Mouse (Mus musculus) left cerebral cortex, postnatal 25 days (tissue): ENCODE measurements around the gene Llgl1. TPM values are rescaled to one million over a fixed set of nuclear protein-coding genes. Genes with fewer than 3 reads are reported as not detected.

Source experiments
- DNase-seq, 2 experiments: peaks; one replicate each; pipeline ENCODE4 v3.0.0; 2022; ENCODE audit warnings: low spot score in 2 of 2, mixed read lengths in 1 of 2
- intact Hi-C: fragments of 180-260 bp; cut with DNase I; formaldehyde crosslinking; loops from one replicate; pipeline ENCODE4 v1.15.1; 2025
- total RNA-seq, 2 experiments: library from RNA; stranded (reverse); gene quantifications; 2 replicates each; pipeline ENCODE4 v1.2.3; 2021

Llgl1 gene
- total RNA-seq, 2 experiments from 2014 or later, result 37.1 to 40.6 TPM

DNA sequence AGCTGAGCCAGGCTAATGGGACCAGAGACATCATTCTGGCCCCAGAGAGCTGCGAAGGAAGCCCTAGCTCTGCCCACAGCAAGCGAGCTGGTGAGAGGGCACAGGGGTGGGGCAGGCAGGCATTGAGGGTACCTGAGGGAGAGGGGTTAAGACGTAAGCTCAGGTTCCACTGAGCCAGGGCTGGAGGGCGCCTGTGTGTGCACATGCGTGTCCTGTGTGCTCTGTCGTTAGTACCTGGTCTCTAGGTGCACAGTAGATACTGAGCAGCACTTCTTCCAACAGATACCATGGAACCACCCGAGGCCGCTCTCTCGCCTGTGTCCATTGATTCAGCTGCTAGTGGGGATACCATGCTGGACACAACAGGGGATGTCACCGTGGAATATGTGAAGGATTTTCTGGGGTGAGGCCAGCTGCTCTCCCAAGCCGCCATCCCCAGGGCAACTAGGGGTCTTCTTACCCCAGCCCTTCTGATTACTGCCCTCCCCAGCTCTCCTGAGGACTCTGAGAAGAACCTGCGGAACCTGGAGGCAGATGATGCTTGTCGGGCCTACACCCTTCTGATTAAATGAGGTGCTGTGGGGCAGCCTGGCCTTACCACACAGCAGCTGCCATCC is 13.2 kb downstream of the Llgl1 start:
- no peak for DNase-seq
- intact Hi-C loops, result no loop called here

DNA sequence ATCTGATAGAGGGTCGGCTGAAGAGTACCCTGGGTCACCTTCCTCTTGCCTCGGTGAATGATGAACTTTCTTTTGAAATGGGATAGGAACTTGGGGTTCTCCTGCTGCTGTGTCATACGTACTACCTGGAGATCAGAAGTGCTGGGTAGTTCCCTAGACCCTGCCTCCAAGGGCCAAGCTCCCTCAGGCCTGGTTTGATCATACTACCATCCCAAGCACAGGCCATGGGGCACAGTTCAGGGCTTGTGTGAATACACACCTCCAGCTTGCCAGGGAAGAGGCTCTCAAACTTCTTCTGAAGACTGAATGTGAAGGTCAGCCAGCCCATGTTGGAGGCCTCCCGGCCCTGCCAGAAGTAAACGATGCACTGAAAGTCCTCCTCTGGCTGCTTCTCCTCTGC is 16.3 kb downstream of the Llgl1 start:
- no peak for DNase-seq
- intact Hi-C loops, result no loop called here

DNA sequence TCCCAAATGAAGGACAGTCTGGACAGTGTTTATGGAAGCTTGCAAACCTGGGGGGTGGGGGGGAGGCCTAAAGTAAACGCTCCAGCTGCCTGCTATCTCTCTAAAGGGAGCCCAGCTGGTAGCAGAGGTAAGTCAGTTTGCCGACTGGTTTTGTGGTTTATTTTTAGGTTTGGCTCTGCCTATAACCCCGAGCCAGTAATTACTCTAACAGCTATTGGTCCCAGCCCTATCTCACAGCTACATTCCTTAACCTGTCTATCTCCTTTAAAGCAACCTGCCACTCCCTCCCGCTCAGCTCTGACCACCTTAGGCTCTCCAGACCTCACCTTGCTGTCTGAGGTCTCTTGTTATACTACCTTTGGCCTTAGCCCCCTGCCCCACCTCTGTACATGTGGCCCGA is 19.7 kb downstream of the Llgl1 start:
- intact Hi-C loops, result no loop called here
- DNase-seq, result no peak

GRCm38 (mm10) chr11:60726601-60727391 is 27.3 kb downstream of the Llgl1 start, which contains the start of gene Flii:
TSS of gene Flii (minus strand) at chr11:60727263.
- peak; percentile 68 to 81 for DNase-seq
- intact Hi-C loops, result loop anchor here (1.0 to 2.0 kb wide), 3 partner anchors 27 to 152 kb away; partner anchors contain the start of genes Llgl1, Smcr8 and Top3a

- peak in 1 of 2 experiments; percentile 12 for DNase-seq
- intact Hi-C loops, result loop anchor here (1.0 to 2.0 kb wide), 3 partner anchors 28 to 151 kb away; partner anchors contain the start of genes Llgl1, Smcr8 and Top3a
These were observed 28.0 kb downstream of the Llgl1 start for GRCm38 (mm10) chr11:60727392-60728140.

DNA sequence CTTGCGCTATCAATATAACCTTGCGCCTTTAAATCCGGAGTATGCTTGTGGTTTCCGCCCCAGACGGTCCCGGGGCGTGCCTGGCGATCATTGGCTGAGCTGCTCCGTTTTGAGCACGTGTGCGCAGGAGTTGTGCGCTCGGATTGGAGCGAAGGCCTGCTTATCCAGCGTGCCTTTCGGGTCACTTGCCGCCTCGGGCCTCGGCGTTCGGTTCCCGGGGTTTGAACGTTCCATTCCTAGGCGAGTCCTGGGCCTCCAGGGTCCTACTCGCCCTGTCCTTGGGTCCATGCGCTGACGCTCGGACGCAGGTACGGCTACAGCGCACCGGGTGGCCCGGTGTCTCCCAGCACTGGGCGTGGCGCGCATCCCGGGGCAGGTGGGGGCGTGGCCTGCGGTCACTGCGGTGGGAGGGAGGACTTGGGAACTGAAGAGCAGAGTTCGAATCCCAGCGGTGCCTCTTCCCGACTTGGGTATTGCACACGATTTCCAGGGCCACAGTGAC is 28.8 kb downstream of the Llgl1 start, which contains the start of gene Mief2:
Gene Mief2, plus strand, starts transcription at position 139 of the 502 bp plus-strand sequence.
- intact Hi-C loops, result no loop called here

DNA sequence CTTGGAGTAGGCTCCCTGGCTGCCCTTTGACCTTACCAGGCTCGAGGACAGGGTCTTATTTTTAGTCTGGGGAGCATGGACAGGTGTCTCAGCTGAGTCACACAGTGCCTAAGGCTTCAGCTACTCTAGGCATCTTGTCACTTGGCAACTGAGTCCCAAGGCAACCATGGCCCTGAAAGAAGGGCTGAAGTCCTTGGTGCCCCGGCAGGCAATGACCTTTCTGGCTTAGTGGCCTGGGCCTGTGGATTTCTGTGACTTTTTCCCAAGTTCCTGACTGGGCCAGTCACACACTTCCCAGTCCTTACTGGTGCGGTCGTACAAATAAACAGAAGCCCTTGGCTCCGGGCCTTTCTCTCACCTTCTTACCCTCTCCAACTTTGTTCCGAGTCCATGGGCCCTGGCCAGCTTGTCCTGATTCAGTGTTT is 29.7 kb downstream of the Llgl1 start:
- intact Hi-C loops, result no loop called here

More for the DNA sequence above, 28.8 kb downstream of the Llgl1 start, which contains the start of gene Mief2:
- peak; percentile 95 to 98 for DNase-seq

DNA sequence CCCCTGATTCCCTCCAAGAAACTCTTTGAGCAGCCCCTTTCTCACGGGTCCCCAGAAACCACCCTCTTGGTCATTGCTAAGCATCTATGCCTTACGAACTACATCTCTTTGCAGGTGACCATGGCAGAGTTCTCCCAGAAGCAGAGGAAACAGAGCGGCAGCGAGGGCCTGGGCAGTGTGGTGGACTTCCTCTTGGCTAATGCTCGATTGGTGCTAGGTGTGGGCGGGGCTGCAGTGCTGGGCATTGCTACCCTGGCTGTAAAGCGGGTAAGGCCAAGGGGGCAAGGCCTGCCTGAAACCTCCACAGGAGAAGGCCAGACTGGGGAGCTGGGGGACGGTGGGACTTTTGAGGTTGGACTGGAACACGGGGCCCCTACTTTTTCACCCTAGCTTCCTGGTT is 30.6 kb downstream of the Llgl1 start:
- DNase-seq, result no peak
- intact Hi-C loops, result no loop called here

More for the DNA sequence above, 29.7 kb downstream of the Llgl1 start:
- DNase-seq, result no peak

DNA sequence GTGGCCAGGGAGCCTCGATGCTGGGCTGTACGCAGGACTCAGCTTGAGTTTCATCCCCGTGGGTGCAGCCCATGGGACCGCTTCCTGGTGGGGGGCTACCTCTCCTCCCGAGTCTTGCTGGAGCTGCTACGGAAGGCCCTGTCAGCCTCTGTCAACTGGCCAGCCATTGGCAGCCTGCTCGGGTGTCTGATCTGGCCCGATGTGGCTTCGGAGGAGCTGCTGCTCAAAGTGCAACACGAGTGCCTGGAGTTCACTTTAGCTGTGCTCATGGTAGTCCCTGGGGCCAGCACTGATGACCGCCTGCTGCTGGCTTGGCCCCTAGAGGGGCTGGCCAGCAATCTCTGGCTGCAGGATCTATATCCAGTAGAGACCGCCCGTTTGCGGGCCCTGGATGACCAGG is 31.7 kb downstream of the Llgl1 start:
- no peak for DNase-seq
- intact Hi-C loops, result no loop called here

DNA sequence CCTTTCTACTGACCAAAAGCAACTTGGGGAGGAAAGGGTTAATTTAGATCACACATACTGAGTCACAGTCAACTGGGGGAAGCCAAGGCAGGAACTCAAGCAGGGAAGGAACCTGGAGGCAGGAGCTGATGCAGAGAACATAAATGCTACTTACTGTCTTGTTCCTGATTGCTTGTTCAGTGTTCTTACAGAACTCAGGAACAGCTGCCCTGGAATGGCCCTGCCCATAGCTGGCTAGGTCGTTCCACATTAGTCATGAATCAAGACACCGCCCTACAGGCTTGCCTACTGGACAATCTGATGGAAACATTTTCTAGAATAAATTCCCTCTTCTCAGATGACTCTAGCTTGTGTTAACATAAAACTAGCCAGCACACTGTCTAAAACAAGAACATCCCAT is 34.7 kb downstream of the Llgl1 start:
- intact Hi-C loops, result no loop called here

GRCm38 (mm10) chr11:60735191-60735590 is 35.7 kb downstream of the Llgl1 start:
- no peak for DNase-seq
- intact Hi-C loops, result no loop called here

More for the DNA sequence above, 34.7 kb downstream of the Llgl1 start:
- DNase-seq, result no peak

- no peak for DNase-seq
- intact Hi-C loops, result no loop called here
These were observed 37.0 kb downstream of the Llgl1 start for GRCm38 (mm10) chr11:60736491-60736890.

- intact Hi-C loops, result no loop called here
- DNase-seq, result no peak
These were observed 37.9 kb downstream of the Llgl1 start for GRCm38 (mm10) chr11:60737450-60737849.

- intact Hi-C loops, result no loop called here
- no peak for DNase-seq
These were observed 40.8 kb downstream of the Llgl1 start for GRCm38 (mm10) chr11:60740321-60740720.

DNA sequence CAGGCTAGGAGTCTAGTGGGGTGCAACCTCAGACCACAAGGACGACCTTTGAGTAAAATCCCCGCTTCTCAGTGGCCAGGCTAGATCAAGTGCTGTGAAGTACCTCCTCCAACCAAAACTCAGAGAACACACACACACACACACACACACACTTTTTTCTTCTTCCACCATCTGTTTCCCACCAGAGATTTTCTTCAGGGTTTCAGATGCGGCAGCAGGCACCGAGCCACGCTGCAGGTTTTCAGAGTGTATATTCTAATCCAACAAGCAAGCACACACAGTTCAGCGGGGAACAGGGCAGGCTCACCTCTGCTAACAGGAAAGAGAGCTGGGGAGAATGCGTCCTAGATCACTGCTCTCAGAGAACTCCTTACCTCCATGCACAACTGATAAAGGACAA is 56.0 kb downstream of the Llgl1 start:
- peak; percentile 22 to 60 for DNase-seq
- intact Hi-C loops, result no loop called here

DNA sequence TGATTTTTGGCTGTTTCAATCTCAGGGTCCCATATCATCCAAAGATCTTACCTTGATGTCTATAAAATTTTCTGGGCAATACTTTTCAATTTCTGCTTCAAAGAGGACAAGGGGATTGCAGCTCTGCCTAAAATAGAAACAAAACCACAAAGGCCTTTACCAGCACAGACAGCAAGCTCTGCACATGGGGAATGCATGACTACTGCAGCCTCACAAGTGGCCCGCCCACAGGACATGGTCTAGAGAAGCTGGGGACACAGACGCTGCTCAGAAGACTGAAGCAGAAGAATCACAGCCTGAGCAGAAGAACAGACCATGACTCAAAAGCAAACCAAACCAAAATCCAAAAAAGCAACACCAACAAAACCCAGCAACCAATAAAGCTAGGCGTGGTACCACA is 62.2 kb downstream of the Llgl1 start:
- intact Hi-C loops, result no loop called here
- no peak for DNase-seq
